Mouse (Mus musculus) lung, embryonic 16.5 days (tissue): ENCODE results near the gene Efhc1. TPM values are rescaled to one million over a fixed set of nuclear protein-coding genes. Genes with fewer than 3 reads are reported as not detected.

Experiments
- ATAC-seq: fragments of 200-750 bp; cut with Nextera tagmentation; 2 replicates; pipeline ENCODE4 v1.8.0; 2017; ENCODE audit warnings: low read depth, mild to moderate bottlenecking, moderate library complexity
- H3K27ac ChIP-seq: fragments of 300-500 bp; sonication (generic); 2 replicates; pipeline ENCODE4 v1.5.1; 2014; ENCODE audit warnings: mild to moderate bottlenecking, control low read depth, low read length
- H3K27me3 ChIP-seq: fragments of 300-500 bp; sonication (generic); 2 replicates; pipeline ENCODE4 v1.6.1; 2014; ENCODE audit warnings: low read depth, low read length, mixed read lengths; ENCODE audit not compliant: control insufficient read depth, insufficient read depth
- H3K36me3 ChIP-seq: fragments of 300-500 bp; sonication (generic); 2 replicates; pipeline ENCODE4 v1.6.1; 2014; ENCODE audit warnings: low read length; ENCODE audit not compliant: control insufficient read depth, insufficient read depth
- H3K4me1 ChIP-seq: fragments of 300-500 bp; sonication (generic); replicated peaks from 2 replicates; pipeline ENCODE4 v1.6.1; 2014; ENCODE audit warnings: low read length, mixed read lengths; ENCODE audit not compliant: control insufficient read depth, insufficient read depth
- H3K4me2 ChIP-seq: fragments of 300-500 bp; sonication (generic); 2 replicates; pipeline ENCODE4 v1.6.1; 2014; ENCODE audit warnings: low read depth, low read length, control low read depth
- H3K4me3 ChIP-seq: fragments of 300-500 bp; sonication (generic); 2 replicates; pipeline ENCODE4 v1.5.1; 2014; ENCODE audit warnings: mild to moderate bottlenecking, low read length, control low read depth
- H3K9ac ChIP-seq: fragments of 300-500 bp; sonication (generic); 2 replicates; pipeline ENCODE4 v1.6.1; 2014; ENCODE audit warnings: low read length, control low read depth
- H3K9me3 ChIP-seq: fragments of 300-500 bp; sonication (generic); 2 replicates; pipeline ENCODE4 v1.6.1; 2016; ENCODE audit warnings: low read length; ENCODE audit not compliant: control insufficient read depth
- WGBS: fragments of 180-500 bp; shearing (Covaris S2); extraction: QIAGEN DNeasy Blood & Tissue Kit; methylation state at CpG from one replicate; pipeline ENCODE4 v1.1.7; 2014; 5-methylcytosine and 5-hydroxymethylcytosine counted together
- polyA plus RNA-seq: library from polyadenylated mRNA; unstranded; fragments of >200 nt; fragmentation: Nextera tagmentation; extraction: Ambion mirVana; gene quantifications from 2 replicates; pipeline ENCODE4 v1.2.1, GENCODE M21; 2015

The Efhc1 gene
- polyA plus RNA-seq, 1 experiment from 2014 or later: 8.1 TPM

- no peaks in the 10 kb centered on the region for H3K9me3 ChIP-seq
- no peak overlapping the region for H3K27ac ChIP-seq
- H3K4me2 ChIP-seq: no peak overlapping the region
- no peak overlapping the region for H3K4me3 ChIP-seq
- no peaks in the 10 kb centered on the region for H3K27me3 ChIP-seq
- 49% methylated on average over 9 of the region's 9 CpGs for WGBS
- no peaks in the 10 kb centered on the region for H3K4me1 ChIP-seq
- no peaks in the 10 kb centered on the region for H3K36me3 ChIP-seq
- no peak for ATAC-seq
- H3K9ac ChIP-seq: no peak overlapping the region
Measured at GRCm38 (mm10) chr1:20974341-20975135, 23.1 kb downstream of the Efhc1 start.

GRCm38 (mm10) chr1:20980553-20980952, 29.1 kb downstream of the Efhc1 start:
- Histone ChIP-seq H3K9ac (no peak overlapping the region), H3K4me2 (no peak overlapping the region), H3K27me3 (no peaks in the 10 kb centered on the region), H3K4me3 (no peak overlapping the region), H3K36me3 (no peaks in the 10 kb centered on the region), H3K4me1 (no peaks in the 10 kb centered on the region), H3K27ac (no peak overlapping the region), H3K9me3 (no peaks in the 10 kb centered on the region)
- ATAC-seq: no peak
- 67% methylated on average over 1 of the region's 1 CpGs for WGBS

- Histone ChIP-seq H3K9ac (no peak overlapping the region), H3K4me1 (no peaks in the 10 kb centered on the region), H3K36me3 (no peaks in the 10 kb centered on the region), H3K27ac (no peak overlapping the region), H3K4me2 (no peak overlapping the region), H3K27me3 (no peaks in the 10 kb centered on the region), H3K9me3 (no peaks in the 10 kb centered on the region), H3K4me3 (no peak overlapping the region)
- ATAC-seq: no peak
- WGBS: 84% methylated on average over 6 of the region's 6 CpGs
Measured at GRCm38 (mm10) chr1:20981764-20982163, 30.3 kb downstream of the Efhc1 start.

- no peak for ATAC-seq
- Histone ChIP-seq H3K4me3 (no peak overlapping the region), H3K4me1 (no peaks in the 10 kb centered on the region), H3K36me3 (no peaks in the 10 kb centered on the region), H3K9ac (no peak overlapping the region), H3K27ac (no peak overlapping the region), H3K27me3 (no peaks in the 10 kb centered on the region), H3K4me2 (no peak overlapping the region), H3K9me3 (no peaks in the 10 kb centered on the region)
- 63% methylated on average over 2 of the region's 2 CpGs for WGBS
Measured at GRCm38 (mm10) chr1:20984103-20984502, 32.7 kb downstream of the Efhc1 start.

- H3K9me3 ChIP-seq: no peaks in the 10 kb centered on the region
- no peak overlapping the region for H3K4me2 ChIP-seq
- no peak overlapping the region for H3K27ac ChIP-seq
- H3K36me3 ChIP-seq: no peaks in the 10 kb centered on the region
- no peak overlapping the region for H3K4me3 ChIP-seq
- no peaks in the 10 kb centered on the region for H3K27me3 ChIP-seq
- H3K4me1 ChIP-seq: no peaks in the 10 kb centered on the region
- ATAC-seq: no peak
- H3K9ac ChIP-seq: no peak overlapping the region
- 58% methylated on average over 4 of the region's 4 CpGs for WGBS
Measured at GRCm38 (mm10) chr1:20984582-20984981, 33.2 kb downstream of the Efhc1 start.

- Histone ChIP-seq H3K4me2 (no peak overlapping the region), H3K27me3 (no peaks in the 10 kb centered on the region), H3K9me3 (no peaks in the 10 kb centered on the region), H3K4me3 (no peak overlapping the region), H3K9ac (no peak overlapping the region), H3K27ac (no peak overlapping the region), H3K4me1 (no peaks in the 10 kb centered on the region), H3K36me3 (no peaks in the 10 kb centered on the region)
- no peak for ATAC-seq
- WGBS: 69% methylated on average over 10 of the region's 10 CpGs
Measured at GRCm38 (mm10) chr1:20986378-20987056, 35.1 kb downstream of the Efhc1 start.

GRCm38 (mm10) chr1:20989461-20990083, 38.1 kb downstream of the Efhc1 start:
- Histone ChIP-seq H3K27me3 (no peaks in the 10 kb centered on the region), H3K36me3 (no peaks in the 10 kb centered on the region), H3K4me3 (no peak overlapping the region), H3K4me1 (no peaks in the 10 kb centered on the region), H3K4me2 (no peak overlapping the region), H3K9me3 (no peaks in the 10 kb centered on the region), H3K9ac (no peak overlapping the region), H3K27ac (no peak overlapping the region)
- ATAC-seq: no peak
- WGBS: 85% methylated on average over 11 of the region's 11 CpGs

GRCm38 (mm10) chr1:20993690-20994089, 42.3 kb downstream of the Efhc1 start:
- Histone ChIP-seq H3K27ac (no peak overlapping the region), H3K4me1 (peaks cover 2% of the 10 kb centered on the region; the same call in 1 of the 2 replicates), H3K9me3 (no peaks in the 10 kb centered on the region), H3K4me2 (no peak overlapping the region), H3K36me3 (no peaks in the 10 kb centered on the region), H3K4me3 (no peak overlapping the region), H3K9ac (no peak overlapping the region), H3K27me3 (no peaks in the 10 kb centered on the region)
- WGBS: 67% methylated on average over 3 of the region's 3 CpGs
- no peak for ATAC-seq

GRCm38 (mm10) chr1:20994338-20994737, 42.9 kb downstream of the Efhc1 start:
- H3K9me3 ChIP-seq: no peaks in the 10 kb centered on the region
- no peaks in the 10 kb centered on the region for H3K36me3 ChIP-seq
- no peak overlapping the region for H3K4me2 ChIP-seq
- 80% methylated on average over 5 of the region's 5 CpGs for WGBS
- H3K9ac ChIP-seq: no peak overlapping the region
- no peak overlapping the region for H3K27ac ChIP-seq
- H3K4me3 ChIP-seq: no peak overlapping the region
- no peak for ATAC-seq
- H3K4me1 ChIP-seq: peaks cover 2% of the 10 kb centered on the region; the same call in 1 of the 2 replicates
- H3K27me3 ChIP-seq: no peaks in the 10 kb centered on the region
